Mouse (Mus musculus) liver, adult (tissue): ENCODE results near the gene Sardh.

Experiments used
- GATA4 ChIP-seq: IDR thresholded peaks from 2 replicates; pipeline ENCODE4 v1.6.1; 2014; ENCODE audit warnings: mild to moderate bottlenecking, low read length; ENCODE audit not compliant: insufficient replicate concordance

The Sardh gene

GRCm38 (mm10) chr2:27162656-27163055 is 85.5 kb downstream of the Sardh start:
- TF ChIP-seq GATA4 = no peak

GRCm38 (mm10) chr2:27161526-27161925 is 86.6 kb downstream of the Sardh start:
- TF ChIP-seq GATA4 = no peak

GRCm38 (mm10) chr2:27156596-27156995 is 91.5 kb downstream of the Sardh start:
- no peak for TF ChIP-seq GATA4

- no peak for TF ChIP-seq GATA4
These were observed 93.5 kb downstream of the Sardh start for GRCm38 (mm10) chr2:27154466-27155185.

GRCm38 (mm10) chr2:27149457-27149856 is 98.7 kb downstream of the Sardh start:
- TF ChIP-seq GATA4 = no peak

- no peak for TF ChIP-seq GATA4
These were observed 101.3 kb downstream of the Sardh start for GRCm38 (mm10) chr2:27146840-27147239.

- no peak for TF ChIP-seq GATA4
These were observed 103.2 kb downstream of the Sardh start for GRCm38 (mm10) chr2:27144957-27145356.

GRCm38 (mm10) chr2:27141950-27142693 is 106.0 kb downstream of the Sardh start, which contains the start of gene Fam163b:
Gene Fam163b (minus strand): TSS chr2:27142491.
- TF ChIP-seq GATA4 = no peak
